11 mouse cellular contexts compared by ENCODE assay signal in the genomic region with DNA sequence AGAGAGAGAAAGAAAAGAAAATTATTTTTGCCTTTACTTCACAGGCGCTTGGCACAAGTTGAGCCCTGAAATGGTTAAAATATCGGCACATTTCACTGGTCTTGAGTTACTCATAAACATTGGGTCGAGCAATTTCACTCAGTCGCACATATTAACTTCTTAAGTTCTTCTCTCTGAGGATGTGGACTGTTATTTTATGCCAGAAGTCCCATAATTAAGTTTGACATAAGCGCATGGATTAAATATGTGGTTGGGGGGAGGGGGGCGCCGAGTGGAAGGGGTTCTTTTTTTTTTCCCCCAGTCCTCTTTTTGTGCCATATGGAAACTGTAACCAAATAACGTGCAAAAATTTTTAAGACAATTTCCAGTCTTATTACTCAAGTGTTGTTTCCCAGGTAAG.
"Had no signal": no experiment of that assay in that cellular context is flagged by ENCODE, and none has a peak within 500 bp of the region (broad histone marks: within the 10 kb centered on the region; RNA-seq: fewer than 3 reads in every experiment).

No protein-coding gene starts in this region.

- DNase-seq: kidney, adult 11 months; kidney, postnatal 4 days; lung, adult 18-20 months; midbrain, embryonic 14.5 days; right cerebral cortex, adult 18-20 months; right cerebral cortex, postnatal 25 days had no signal

- H3K27me3 ChIP-seq: neural tube, embryonic 12.5 days had no signal

- H3K9me3 ChIP-seq: neural tube, embryonic 12.5 days had no signal

- H3K9ac ChIP-seq: liver, embryonic 14.5 days; neural tube, embryonic 12.5 days had no signal

- H3K27ac ChIP-seq: kidney, postnatal 0 days; layer of hippocampus, adult 2 months; liver, embryonic 14.5 days; neural tube, embryonic 12.5 days; stomach, postnatal 0 days had no signal

- H3K36me3 ChIP-seq: neural tube, embryonic 12.5 days had no signal

- H3K4me3 ChIP-seq: layer of hippocampus, adult 2 months; neural tube, embryonic 12.5 days had no signal

- H3K4me2 ChIP-seq: neural tube, embryonic 12.5 days had no signal
